Mouse (Mus musculus) liver, adult 2 months (tissue): ENCODE data around the gene Gm47995.
"Not testable (repeated sequence)": the region's sequence is repeated elsewhere in the genome, so short reads cannot be mapped to it uniquely, and the experiment has no call there.

ENCODE experiments used
- CTCF ChIP-seq: fragments of 200-500 bp; IDR thresholded peaks from 2 replicates; pipeline ENCODE4 v1.5.1; 2011; ENCODE audit warnings: low read depth, low read length, control low read depth
- POLR2A ChIP-seq: fragments of 200-500 bp; IDR thresholded peaks from 2 replicates; pipeline ENCODE4 v1.6.1; 2011; ENCODE audit warnings: low read length, control low read depth; ENCODE audit not compliant: insufficient read depth; ENCODE audit errors: extremely low read depth

- TF ChIP-seq POLR2A, CTCF: not testable (repeated sequence)
These were observed 11.6 kb downstream of the Gm47995 start, which contains the start of gene Gm47996 for GRCm38 (mm10) chr1:151209824-151210355.
